Mouse (Mus musculus): ENCODE measurements around the gene Sergef.

The Sergef gene

DNA sequence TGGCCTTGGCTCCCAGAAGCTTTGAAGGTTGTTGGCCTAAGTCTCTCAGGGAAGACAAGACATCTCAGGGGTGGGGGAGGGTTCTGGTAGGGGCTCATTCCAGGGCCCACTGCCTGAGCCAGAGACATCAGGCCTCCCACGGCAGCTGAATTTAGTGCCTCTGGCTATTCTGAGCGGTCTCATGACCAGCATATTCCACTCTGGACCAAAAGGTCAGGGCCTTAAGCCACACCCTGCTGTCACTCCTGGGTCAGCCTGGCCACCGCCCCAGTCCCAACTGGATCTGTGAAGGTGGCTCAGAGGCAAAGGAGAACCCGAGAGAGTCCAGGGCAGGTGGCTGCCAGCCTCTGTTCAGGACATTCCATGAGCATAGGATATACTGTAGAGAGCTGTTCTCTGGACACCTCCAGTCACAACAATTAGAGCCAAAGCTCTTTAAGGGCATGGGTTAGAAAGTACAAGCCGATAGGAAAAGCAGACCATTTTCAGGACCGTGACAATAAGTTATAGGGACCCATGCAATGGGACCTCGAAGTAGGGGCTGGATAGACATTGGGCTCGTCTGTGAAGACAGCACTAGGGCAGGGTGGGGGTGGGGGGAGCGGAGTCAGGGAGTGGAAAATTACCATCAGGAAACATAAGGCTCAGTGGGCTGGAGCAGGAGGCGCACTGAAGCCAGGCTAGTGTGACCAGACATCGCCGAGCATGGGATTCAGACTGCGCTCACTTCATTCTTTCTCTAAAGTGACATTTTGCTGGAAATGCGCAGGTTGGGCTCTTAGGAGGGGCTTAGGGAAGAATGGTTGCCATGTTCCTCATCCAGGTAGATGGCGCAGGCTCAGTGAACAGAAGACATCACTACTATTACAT, 235.8 kb downstream of the Sergef start:
- no peak for DNase-seq (ENCODE audit: low spot score in 2 of 2)

DNA sequence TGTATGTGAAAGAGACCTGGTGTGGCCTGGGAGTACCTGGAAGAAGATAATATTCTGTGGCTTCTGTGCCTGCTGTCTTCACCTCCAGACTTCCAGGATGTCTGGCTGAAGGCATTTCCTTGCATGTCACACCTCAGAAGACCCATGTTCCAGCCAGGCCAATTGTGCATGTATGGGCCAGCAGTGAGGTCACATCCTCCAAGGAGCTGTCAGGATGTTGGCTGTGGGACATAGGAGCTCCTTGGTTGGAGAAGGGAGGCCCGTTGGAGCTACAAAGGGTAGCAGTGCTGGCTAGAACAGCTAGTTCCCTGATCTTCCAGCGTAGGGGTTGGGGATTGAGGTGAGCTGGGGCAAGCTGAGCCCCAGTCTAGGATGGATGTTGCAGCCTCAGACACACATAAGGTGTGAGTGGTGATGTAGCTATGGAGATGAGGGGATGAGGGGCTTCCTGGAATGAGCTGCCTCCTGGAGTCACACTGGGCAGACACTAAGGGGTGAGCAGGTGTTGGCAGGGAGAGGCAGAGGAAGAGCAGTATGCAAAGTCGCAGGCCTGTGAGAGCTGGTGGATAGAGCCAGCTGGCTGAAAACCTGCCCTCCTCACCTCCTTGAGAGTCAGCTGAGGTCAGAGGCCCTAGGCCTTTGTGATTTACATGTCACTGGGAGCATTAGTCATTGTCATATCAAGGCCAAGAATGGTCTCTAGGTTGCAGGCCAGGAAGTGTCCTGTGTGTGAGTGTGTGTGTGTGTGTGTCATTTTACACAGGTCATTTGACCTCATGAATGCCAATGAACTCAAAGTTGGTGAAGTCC, 238.0 kb downstream of the Sergef start:
- DNase-seq (ENCODE audit: low spot score in 2 of 2) = no peak

DNA sequence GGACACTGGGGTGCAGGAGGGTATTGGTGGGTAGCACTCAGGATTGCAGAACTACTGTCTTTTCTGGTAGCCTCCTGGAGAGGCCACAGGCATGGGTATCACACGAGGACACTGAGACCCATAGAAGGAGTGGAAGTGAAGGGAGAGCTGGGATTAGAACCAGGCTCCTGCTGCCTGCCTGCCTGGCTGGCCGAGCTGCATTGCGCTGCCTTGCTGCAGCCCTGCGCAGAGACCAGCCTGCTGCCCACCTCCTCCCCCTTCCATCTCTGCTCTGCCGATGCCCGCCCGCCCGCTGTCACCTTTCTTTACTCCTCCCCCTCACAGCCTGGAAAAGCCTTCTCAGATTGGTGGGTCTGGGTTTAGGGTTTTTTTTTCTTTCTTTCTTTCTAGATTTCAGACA, 239.3 kb downstream of the Sergef start:
- DNase-seq (ENCODE audit: low spot score in 2 of 2) = no peak

DNA sequence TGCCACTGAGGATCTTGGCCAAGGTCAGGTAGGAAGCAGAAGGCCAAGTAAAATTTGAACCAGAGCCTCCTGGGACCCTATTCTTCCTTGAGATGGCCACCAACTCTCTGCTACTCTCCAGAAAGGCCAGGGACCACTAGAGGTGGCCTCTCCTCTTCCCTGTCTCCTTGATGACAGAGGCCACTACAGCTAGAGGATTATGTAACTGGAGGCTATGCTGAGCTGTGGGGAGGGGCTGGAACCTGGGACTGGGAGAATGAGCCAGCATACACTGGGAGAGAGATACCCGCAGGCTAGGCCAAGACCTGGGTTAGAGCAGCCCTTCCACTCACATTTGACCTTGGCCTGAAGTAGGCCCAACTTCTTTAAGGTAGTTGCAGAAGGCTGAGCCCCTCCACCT, 239.9 kb downstream of the Sergef start:
- no peak for DNase-seq (ENCODE audit: low spot score in 2 of 2)

DNA sequence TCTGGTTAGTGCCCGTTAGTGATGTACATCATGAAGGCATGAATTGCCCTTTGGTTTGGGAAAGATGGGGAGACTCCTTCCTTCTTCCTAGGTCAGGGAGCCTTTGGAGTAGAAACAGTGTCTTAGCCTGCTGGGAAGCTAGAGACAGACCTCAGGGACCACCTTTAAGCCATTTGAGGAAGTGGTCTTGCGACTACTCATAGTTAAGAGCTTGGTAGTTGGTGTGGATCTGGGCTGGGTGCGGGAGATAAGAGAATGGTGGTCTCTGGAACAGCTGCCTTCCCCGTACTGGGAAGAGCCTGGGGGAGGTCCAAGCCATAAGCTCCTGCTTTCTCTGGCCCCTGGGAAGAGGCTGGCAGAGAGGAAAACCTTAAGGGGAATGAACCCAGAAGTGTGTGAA, 241.0 kb downstream of the Sergef start:
- no peak for DNase-seq (ENCODE audit: low spot score in 2 of 2)

DNA sequence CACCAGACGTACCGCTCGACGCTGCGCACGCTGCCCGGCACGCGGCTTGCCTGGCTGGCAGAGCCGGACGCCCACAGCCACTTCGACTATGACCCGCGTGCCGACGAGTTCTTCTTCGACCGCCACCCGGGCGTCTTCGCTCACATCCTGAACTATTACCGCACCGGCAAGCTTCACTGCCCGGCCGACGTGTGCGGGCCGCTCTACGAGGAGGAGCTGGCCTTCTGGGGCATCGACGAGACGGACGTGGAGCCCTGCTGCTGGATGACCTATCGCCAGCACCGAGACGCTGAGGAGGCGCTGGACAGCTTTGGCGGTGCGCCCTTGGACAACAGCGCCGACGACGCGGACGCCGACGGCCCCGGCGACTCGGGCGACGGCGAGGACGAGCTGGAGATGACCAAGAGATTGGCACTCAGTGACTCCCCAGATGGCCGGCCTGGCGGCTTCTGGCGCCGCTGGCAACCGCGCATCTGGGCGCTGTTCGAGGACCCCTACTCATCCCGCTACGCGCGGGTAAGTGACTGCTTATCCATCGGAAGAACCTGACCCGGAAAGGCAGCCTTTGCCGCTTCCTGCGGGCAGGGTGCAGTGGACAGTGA, 241.8 kb downstream of the Sergef start:
- no peak for DNase-seq (ENCODE audit: low spot score in 2 of 2)

DNA sequence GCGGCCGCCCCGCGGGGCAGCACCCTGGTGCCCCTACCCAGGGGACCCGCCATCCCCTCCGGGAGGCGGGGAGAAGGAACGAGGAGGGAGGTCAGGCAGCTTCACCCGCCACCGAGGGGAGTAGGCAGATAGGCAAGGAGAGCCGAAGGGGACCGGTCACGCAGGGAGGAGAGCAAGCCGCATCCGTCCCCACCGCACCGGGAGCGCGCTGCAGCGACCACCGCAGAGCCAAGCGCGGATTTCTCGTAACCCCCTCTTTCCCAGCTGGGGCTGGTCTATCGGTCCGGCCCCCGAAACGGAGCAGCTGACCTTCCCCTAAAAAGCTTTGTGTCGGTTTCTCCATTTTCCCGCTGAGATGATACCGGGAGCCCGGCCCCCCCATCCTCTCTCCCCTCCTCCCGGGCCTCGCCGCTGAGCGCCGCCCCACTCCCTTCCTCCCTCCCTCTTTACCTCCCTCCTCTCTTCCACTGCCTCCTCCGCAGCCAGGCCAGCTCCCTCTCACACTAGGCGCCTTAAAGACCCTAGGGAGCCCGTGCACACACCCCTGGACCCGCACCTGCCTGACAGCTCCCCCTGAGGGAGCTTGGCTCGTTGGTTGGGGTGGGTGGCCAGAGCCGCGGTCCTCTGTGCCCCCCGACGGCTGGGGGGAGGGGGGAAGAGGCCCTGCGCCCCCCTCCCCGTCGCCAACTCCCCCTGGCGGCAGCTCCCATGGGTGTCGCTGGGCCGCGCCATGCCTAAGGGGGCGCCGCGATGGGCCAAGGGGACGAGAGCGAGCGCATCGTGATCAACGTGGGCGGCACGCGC, 242.5 kb downstream of the Sergef start:
- DNase-seq (ENCODE audit: low spot score in 2 of 2) = no peak

DNA sequence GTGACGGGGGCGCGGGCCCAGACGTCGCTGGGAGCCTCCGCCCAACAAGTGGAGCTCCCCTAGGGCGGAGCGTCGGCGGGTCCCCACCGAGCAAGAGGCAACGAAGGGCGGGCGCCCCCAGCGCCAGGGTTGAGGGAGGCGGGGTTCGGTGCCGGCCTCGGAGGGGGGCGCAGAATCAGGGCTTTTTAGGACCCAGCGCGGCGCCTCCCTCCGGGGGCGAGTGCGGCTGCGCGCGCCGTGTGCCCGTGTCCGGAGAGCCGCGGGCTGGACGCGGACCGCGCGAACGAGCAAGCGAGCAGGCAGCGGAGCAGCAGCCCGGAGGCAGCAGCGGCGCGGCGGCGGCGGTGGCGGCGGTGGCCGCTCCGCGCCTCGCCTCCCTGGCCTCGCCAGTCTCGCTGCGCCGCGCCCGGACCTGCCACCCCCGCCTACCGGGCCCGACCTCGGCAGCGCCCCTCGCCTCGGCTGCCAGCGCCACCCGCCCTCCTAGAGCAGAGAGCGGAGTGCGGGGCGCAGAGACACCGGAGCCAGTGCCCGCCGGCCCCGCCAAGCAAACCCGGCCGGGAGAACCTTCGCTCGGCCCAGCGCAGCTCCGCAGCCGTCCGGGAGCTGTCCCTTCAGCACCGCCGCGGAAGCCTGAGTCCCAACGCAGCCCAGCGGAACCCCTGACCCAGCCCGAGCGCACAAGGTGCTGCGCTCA, 243.2 kb downstream of the Sergef start, which contains the start of gene Kcnc1:
Gene Kcnc1 (plus strand): TSS at position 267 of the 697 bp plus-strand sequence.
- DNase-seq (ENCODE audit: low spot score in 2 of 2) = peak; percentile 61 to 74

DNA sequence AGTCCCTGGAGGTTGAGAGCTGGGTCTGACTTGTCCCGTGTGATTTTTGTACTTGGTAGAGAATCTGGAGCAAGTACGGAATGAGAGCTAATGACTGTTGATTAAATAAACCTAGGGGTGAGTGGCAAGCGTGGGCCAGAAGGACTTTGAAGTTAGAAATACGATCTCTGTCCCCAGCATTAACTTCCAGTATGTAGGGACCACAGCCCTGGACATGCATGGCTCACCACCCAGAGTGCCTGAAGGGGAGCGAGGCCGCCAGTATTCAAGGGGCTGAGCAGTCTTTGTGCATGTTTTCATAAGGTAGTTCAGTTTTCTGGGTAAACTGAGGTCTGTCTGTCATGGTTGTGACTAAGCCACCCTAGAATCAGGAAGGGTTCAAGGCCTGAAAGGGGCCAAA, 244.0 kb downstream of the Sergef start:
- no peak for DNase-seq (ENCODE audit: low spot score in 2 of 2)

DNA sequence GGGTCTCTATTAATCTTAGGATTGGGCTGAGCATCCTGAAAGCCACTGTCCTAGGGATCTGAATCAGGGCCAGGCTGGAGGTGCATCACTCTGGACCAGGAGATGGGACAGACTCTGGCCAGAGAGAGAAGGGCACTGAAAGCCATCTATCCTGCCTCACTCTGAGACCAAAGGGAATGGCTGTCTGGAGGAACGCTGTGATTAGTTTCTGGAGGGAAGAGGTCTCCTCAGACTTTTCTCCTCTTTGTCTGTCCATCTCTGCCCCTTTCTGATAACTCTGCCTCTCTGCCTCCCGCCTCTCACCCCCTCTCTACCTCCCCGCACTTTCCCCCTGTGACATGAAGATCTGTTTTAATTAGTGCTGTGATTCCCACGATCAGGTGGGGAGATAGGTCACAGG, 244.7 kb downstream of the Sergef start:
- no peak for DNase-seq (ENCODE audit: low spot score in 2 of 2)

DNA sequence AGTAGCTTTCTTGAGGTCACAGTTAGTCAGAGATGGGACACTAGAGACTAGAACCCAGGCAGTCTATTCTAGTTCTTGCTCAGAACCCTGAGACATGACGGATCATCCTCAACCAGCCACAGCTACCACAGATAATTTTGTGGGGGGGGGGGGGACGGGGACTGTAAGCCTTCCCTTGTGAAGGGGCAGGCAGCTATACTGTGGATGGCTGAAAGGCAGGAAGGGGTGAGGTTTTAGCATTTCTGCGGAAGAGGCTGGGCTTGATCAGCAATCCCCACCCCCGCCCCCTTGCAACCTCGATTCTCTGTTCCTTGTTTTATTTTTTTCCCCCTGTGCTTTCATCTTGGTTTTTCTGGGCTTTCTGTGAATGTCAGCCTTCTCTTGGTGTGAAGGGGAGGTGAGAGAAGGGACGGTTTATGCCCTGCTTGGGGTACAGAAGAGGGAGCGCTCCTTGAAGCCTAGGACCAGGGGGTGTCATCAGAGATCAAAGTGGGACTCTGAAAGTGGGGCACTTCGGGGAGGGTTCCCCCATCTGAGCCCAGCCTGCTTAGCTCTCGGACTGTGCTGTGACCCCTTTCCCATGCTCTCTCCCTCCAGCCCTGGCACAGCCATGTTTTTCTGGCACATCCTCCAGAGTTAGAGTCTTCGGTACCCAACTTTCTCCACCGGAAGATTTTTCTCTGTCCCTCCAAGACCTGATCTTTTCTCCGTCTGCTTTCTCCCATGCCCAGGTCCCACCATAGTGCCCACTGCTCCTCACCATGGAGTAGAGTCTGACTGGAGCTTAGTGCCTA, 245.7 kb downstream of the Sergef start:
- no peak for DNase-seq (ENCODE audit: low spot score in 2 of 2)
